Mouse (Mus musculus): Measurements from ENCODE around the gene Grid2. TPM values are rescaled to one million over a fixed set of nuclear protein-coding genes. Genes with fewer than 3 reads are reported as not detected.

Gene Grid2
- polyA plus RNA-seq, 1 experiment from 2014 or later, result 0.52 TPM

- Histone ChIP-seq H3K4me1 (replicated peaks) (no peaks in the 10 kb centered on the region), H3K4me2 (no peak overlapping the region), H3K9ac (no peak overlapping the region), H3K36me3 (no peaks in the 10 kb centered on the region), H3K27me3 (no peaks in the 10 kb centered on the region), H3K27ac (no peak overlapping the region), H3K4me3 (no peak overlapping the region), H3K9me3 (replicated peaks) (no peaks in the 10 kb centered on the region)
- ATAC-seq (replicated peaks; ENCODE audit: insufficient number of reproducible peaks, insufficient read depth, low FRiP score, low read depth), result no peak
- 66% methylated on average over 1 of the region's 1 CpGs for WGBS
Observed at GRCm38 (mm10) chr6:64251041-64251440, 995.4 kb downstream of the Grid2 start.

- no peaks in the 10 kb centered on the region for H3K4me1 ChIP-seq (replicated peaks)
- no peak overlapping the region for H3K4me3 ChIP-seq
- ATAC-seq (replicated peaks; ENCODE audit: insufficient number of reproducible peaks, insufficient read depth, low FRiP score, low read depth), result no peak
- no peaks in the 10 kb centered on the region for H3K9me3 ChIP-seq (replicated peaks)
- H3K4me2 ChIP-seq, result no peak overlapping the region
- H3K27ac ChIP-seq, result no peak overlapping the region
- no peak overlapping the region for H3K9ac ChIP-seq
- WGBS, result 78% methylated on average over 4 of the region's 4 CpGs
- no peaks in the 10 kb centered on the region for H3K36me3 ChIP-seq
- no peaks in the 10 kb centered on the region for H3K27me3 ChIP-seq
Observed at GRCm38 (mm10) chr6:64263517-64263916, 1007.8 kb downstream of the Grid2 start.

DNA sequence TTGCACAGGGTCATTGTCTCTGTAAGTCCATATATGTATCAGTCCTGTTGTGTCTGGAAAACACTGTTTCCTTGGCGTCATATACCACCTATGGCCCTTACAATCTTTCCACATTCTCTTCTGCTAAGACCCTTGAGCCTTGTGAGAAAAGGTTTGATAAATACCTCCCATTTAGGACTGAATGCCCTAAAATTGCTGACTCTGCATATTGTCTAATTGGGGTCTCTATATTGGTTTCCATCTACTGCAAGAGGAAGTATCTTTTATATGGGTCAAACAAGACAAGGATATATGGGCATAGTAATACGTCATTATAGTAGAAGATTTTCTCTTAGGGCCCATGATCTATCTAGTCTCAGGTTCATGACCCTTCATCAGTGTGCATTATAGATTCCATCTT is 1008.5 kb downstream of the Grid2 start:
- Histone ChIP-seq H3K4me3 (no peak overlapping the region), H3K4me1 (replicated peaks) (no peaks in the 10 kb centered on the region), H3K9me3 (replicated peaks) (no peaks in the 10 kb centered on the region), H3K36me3 (no peaks in the 10 kb centered on the region), H3K4me2 (no peak overlapping the region), H3K27me3 (no peaks in the 10 kb centered on the region), H3K27ac (no peak overlapping the region), H3K9ac (no peak overlapping the region)
- 85% methylated on average over 2 of the region's 2 CpGs for WGBS
- no peak for ATAC-seq (replicated peaks; ENCODE audit: insufficient number of reproducible peaks, insufficient read depth, low FRiP score, low read depth)

- Histone ChIP-seq H3K9me3 (replicated peaks) (no peaks in the 10 kb centered on the region), H3K27ac (no peak overlapping the region), H3K27me3 (no peaks in the 10 kb centered on the region), H3K4me1 (replicated peaks) (no peaks in the 10 kb centered on the region), H3K4me2 (no peak overlapping the region), H3K36me3 (no peaks in the 10 kb centered on the region), H3K9ac (no peak overlapping the region), H3K4me3 (no peak overlapping the region)
- WGBS, result 12% methylated on average over 2 of the region's 2 CpGs
- no peak for ATAC-seq (replicated peaks; ENCODE audit: insufficient number of reproducible peaks, insufficient read depth, low FRiP score, low read depth)
Observed at GRCm38 (mm10) chr6:64274319-64275114, 1018.8 kb downstream of the Grid2 start.

GRCm38 (mm10) chr6:64279927-64280326 is 1024.3 kb downstream of the Grid2 start:
- Histone ChIP-seq H3K36me3 (no peaks in the 10 kb centered on the region), H3K9ac (no peak overlapping the region), H3K4me2 (no peak overlapping the region), H3K27me3 (no peaks in the 10 kb centered on the region), H3K9me3 (replicated peaks) (no peaks in the 10 kb centered on the region), H3K4me1 (replicated peaks) (no peaks in the 10 kb centered on the region), H3K27ac (no peak overlapping the region), H3K4me3 (no peak overlapping the region)
- WGBS, result 79% methylated on average over 2 of the region's 2 CpGs
- ATAC-seq (replicated peaks; ENCODE audit: insufficient number of reproducible peaks, insufficient read depth, low FRiP score, low read depth), result no peak

DNA sequence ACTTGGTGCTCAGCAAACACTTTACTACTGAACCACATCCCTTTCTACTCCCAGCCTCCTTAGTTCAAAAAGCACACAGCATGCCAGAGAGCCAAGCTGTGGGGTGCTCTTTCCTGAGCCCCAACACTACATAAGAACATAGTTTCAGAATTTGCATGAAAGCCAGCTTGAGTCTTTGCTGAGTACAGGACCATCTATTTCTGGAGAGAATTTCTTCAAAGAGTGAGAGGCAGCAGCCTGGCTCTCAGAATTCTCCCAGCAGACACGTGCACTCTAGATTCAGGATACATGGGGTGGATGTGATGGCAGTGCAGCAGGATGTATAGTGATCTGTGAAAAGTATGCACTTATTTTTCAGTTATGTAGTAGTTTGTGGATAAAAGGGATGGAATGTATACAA is 1038.1 kb downstream of the Grid2 start:
- no peak for ATAC-seq (replicated peaks; ENCODE audit: insufficient number of reproducible peaks, insufficient read depth, low FRiP score, low read depth)
- Histone ChIP-seq H3K4me1 (replicated peaks) (no peaks in the 10 kb centered on the region), H3K36me3 (no peaks in the 10 kb centered on the region), H3K27ac (no peak overlapping the region), H3K4me2 (no peak overlapping the region), H3K9ac (no peak overlapping the region), H3K27me3 (no peaks in the 10 kb centered on the region), H3K4me3 (no peak overlapping the region), H3K9me3 (replicated peaks) (no peaks in the 10 kb centered on the region)
- 63% methylated on average over 1 of the region's 1 CpGs for WGBS

DNA sequence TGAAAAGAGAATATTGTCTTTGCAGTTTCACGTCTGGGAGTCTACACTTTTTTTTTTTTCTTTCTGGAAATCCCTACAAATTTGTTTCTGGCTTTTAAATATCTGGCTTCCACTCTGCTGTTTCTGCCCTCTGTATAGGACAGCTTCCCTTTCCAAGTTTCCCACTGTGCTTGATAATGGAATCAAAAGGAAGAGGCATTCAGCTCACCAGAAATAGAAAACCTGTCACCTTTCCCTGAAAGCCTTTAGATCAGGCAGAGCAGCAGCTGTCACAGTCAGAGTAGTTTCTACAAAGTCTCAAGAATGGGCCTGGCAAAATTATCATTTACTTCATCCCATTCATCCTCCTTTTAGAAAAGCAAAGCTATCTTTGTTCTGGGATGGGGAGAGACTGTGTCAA is 1042.0 kb downstream of the Grid2 start:
- 36% methylated on average over 1 of the region's 1 CpGs for WGBS
- ATAC-seq (replicated peaks; ENCODE audit: insufficient number of reproducible peaks, insufficient read depth, low FRiP score, low read depth), result no peak
- Histone ChIP-seq H3K4me1 (replicated peaks) (no peaks in the 10 kb centered on the region), H3K36me3 (no peaks in the 10 kb centered on the region), H3K9ac (no peak overlapping the region), H3K4me3 (no peak overlapping the region), H3K27ac (no peak overlapping the region), H3K4me2 (no peak overlapping the region), H3K9me3 (replicated peaks) (no peaks in the 10 kb centered on the region), H3K27me3 (no peaks in the 10 kb centered on the region)

DNA sequence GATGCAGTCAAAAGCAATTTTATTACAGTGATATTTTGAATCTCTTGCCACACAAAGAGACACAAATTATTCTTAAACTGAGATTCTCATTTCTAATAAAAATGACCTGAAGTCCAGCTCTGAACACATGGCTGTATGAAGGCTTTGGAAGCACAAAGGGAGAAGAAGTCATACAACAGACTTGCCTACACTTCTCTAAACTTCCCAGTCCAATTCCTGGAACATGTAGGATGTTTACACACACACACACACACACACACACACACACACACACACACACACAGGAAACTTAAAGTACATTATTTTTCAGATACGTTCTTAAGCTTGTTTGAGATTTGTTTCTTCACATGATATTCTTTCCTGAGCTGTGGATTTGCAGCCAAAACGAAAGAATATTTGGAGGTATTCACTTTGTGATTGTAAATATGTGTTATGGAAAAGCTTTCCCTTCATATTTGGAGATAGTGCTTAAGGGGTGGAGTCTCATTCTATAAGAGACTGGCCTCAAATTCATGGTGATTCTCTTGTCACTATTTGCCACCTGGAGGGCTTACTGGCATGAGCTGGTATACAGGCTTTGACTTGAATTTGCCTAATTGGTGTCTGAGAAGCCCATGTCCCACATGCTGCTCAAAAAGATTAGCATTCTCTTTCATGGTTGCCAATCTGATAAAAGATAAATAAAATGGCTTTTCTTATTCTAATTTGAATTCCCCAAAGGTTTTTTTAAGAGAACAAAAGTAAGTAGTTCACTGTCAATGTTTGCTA is 1049.2 kb downstream of the Grid2 start:
- 66% methylated on average over 2 of the region's 2 CpGs for WGBS
- no peak for ATAC-seq (replicated peaks; ENCODE audit: insufficient number of reproducible peaks, insufficient read depth, low FRiP score, low read depth)
- Histone ChIP-seq H3K4me1 (replicated peaks) (no peaks in the 10 kb centered on the region), H3K4me3 (no peak overlapping the region), H3K36me3 (no peaks in the 10 kb centered on the region), H3K27me3 (no peaks in the 10 kb centered on the region), H3K27ac (no peak overlapping the region), H3K4me2 (no peak overlapping the region), H3K9me3 (replicated peaks) (no peaks in the 10 kb centered on the region), H3K9ac (no peak overlapping the region)

DNA sequence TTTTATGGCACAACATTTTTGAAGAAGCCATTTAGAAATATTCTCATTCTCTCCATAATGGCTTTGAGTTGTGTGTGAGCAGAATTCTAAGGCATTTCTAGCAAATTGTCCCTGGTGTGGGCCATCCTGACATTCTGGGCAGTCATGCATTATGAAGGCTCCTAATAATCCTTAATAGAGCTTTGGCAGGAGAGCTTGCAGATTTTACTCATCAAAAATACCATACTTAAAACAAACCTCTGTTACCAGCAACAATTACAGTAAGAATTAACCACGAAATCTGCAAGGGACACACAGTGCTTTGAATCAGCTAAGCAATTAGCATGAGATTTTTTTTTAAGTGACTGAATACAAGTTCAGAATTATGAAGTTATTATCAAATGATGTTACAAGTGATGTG is 1053.0 kb downstream of the Grid2 start:
- Histone ChIP-seq H3K9ac (no peak overlapping the region), H3K4me3 (no peak overlapping the region), H3K9me3 (replicated peaks) (no peaks in the 10 kb centered on the region), H3K27me3 (no peaks in the 10 kb centered on the region), H3K4me2 (no peak overlapping the region), H3K36me3 (no peaks in the 10 kb centered on the region), H3K27ac (no peak overlapping the region), H3K4me1 (replicated peaks) (no peaks in the 10 kb centered on the region)
- no peak for ATAC-seq (replicated peaks; ENCODE audit: insufficient number of reproducible peaks, insufficient read depth, low FRiP score, low read depth)
- WGBS, result 67% methylated on average over 1 of the region's 1 CpGs

GRCm38 (mm10) chr6:64313132-64313531 is 1057.5 kb downstream of the Grid2 start:
- Histone ChIP-seq H3K4me2 (no peak overlapping the region), H3K9ac (no peak overlapping the region), H3K27ac (no peak overlapping the region), H3K27me3 (no peaks in the 10 kb centered on the region), H3K4me1 (replicated peaks) (no peaks in the 10 kb centered on the region), H3K4me3 (no peak overlapping the region), H3K9me3 (replicated peaks) (no peaks in the 10 kb centered on the region), H3K36me3 (no peaks in the 10 kb centered on the region)
- ATAC-seq (replicated peaks; ENCODE audit: insufficient number of reproducible peaks, insufficient read depth, low FRiP score, low read depth), result no peak
- 79% methylated on average over 1 of the region's 1 CpGs for WGBS

DNA sequence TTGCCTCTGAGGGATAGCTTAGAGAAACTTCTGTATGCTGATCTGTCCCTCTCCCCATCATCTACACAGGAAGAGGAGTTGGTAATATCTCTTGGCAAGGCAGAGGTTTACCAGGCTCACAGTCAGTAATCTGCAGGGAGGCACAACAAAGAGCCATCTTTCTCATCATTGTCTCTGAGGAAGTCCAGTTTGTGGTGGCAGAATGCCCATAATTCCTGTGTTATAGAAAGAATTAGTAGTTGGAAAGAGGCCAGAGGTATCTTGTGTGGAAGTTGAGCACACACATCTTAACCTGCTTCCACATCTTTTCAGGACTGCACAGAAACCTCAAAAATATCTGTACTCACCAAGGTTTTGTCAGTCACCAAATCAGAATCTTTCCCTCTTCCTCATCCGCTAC is 1071.3 kb downstream of the Grid2 start:
- Histone ChIP-seq H3K9me3 (replicated peaks) (no peaks in the 10 kb centered on the region), H3K27me3 (no peaks in the 10 kb centered on the region), H3K27ac (no peak overlapping the region), H3K4me2 (no peak overlapping the region), H3K4me3 (no peak overlapping the region), H3K4me1 (replicated peaks) (no peaks in the 10 kb centered on the region), H3K36me3 (no peaks in the 10 kb centered on the region), H3K9ac (no peak overlapping the region)
- no peak for ATAC-seq (replicated peaks; ENCODE audit: insufficient number of reproducible peaks, insufficient read depth, low FRiP score, low read depth)
- WGBS, result 82% methylated on average over 1 of the region's 1 CpGs

DNA sequence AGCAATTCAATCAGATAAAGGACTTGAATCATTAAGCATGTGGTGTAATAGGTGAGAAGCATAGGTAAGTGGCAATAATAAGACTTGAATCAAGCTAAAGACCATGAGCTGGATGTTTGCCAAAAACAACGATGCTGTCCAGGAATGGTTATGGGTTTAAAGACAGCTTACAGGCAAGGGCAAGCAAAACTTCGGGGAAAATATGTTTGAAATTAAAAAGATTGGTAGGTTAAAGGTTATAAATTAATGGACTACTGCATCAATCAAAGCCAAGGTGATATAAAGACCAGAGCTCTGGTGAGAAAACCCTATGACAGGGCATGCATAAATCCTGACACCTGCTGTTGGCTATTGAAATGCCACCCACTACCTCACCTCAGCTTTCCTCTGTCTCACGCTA is 1072.2 kb downstream of the Grid2 start:
- Histone ChIP-seq H3K27ac (no peak overlapping the region), H3K9me3 (replicated peaks) (no peaks in the 10 kb centered on the region), H3K4me3 (no peak overlapping the region), H3K4me2 (no peak overlapping the region), H3K27me3 (no peaks in the 10 kb centered on the region), H3K36me3 (no peaks in the 10 kb centered on the region), H3K4me1 (replicated peaks) (no peaks in the 10 kb centered on the region), H3K9ac (no peak overlapping the region)
- no peak for ATAC-seq (replicated peaks; ENCODE audit: insufficient number of reproducible peaks, insufficient read depth, low FRiP score, low read depth)
- 64% methylated on average over 3 of the region's 3 CpGs for WGBS
